Mouse (Mus musculus): ENCODE measurements around the gene Coq5. TPM values are rescaled to one million over a fixed set of nuclear protein-coding genes. Genes with fewer than 3 reads are reported as not detected.

The Coq5 gene
- polyA plus RNA-seq, 1 experiment: 6.3 TPM

DNA sequence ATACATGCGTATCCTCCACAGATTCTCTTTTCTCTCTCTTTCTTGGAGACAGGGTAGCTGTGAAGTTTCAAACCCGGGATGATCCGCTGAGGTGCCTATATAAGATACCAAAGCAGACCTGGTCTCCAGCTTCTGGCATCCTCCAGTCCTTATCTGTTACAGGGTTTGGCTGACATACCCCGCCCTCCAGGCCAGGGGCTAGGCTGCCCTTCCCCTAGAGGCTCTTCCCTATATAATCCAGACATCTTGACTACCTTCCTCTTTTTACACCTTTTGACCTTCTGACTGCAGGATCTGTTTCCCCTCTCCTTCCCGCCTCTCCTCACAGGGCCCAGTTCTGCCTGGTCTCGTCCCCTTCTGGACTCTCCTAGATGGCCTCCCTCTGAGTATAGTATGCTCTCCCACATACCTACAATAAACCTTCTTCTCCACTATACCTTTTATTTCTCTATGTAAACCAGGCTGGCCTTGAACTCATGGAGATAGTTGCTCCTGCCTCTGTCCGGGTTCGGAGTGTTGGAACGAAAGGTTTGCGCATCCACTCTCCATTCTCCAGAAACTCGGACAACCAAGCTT is 46.9 kb downstream of the Coq5 start:
- no peak for TF ChIP-seq POLR2A (IDR thresholded peaks at IDR 0.05; ENCODE audit: low read depth, low read length)
- no peak for TF ChIP-seq CTCF (IDR thresholded peaks at IDR 0.05; ENCODE audit: extremely low read depth, insufficient read depth, insufficient read length, insufficient replicate concordance)
- 25% methylated on average over 11 of the region's 11 CpGs for WGBS
- no peak for DNase-seq (ENCODE audit: low read depth in 1 of 2, low spot score in 2 of 2)

GRCm38 (mm10) chr5:115326875-115327609 is 47.6 kb downstream of the Coq5 start, which contains the start of gene Srsf9:
Srsf9 (plus strand) TSS chr5:115327177.
- Histone ChIP-seq H3K36me3 (ENCODE audit: control insufficient read depth, insufficient read depth, low read length) (peaks cover 9% of the 10 kb centered on the region), H3K4me3 (ENCODE audit: extremely low read depth, insufficient read depth, insufficient read length) (peak within 1 kb of the TSS; percentile 97), H3K27me3 (ENCODE audit: control insufficient read depth, insufficient read depth, low read length) (no peaks in the 10 kb centered on the region), H3K4me1 (ENCODE audit: control insufficient read depth, insufficient read depth, insufficient read length) (peaks cover 7% of the 10 kb centered on the region), H3K27ac (ENCODE audit: insufficient read depth, low read length) (peak within 1 kb of the TSS; percentile 86)
- TF ChIP-seq CTCF (IDR thresholded peaks at IDR 0.05; ENCODE audit: extremely low read depth, insufficient read depth, insufficient read length, insufficient replicate concordance) (no peak), POLR2A (IDR thresholded peaks at IDR 0.05; ENCODE audit: low read depth, low read length) (no peak)
- DNase-seq (ENCODE audit: low read depth in 1 of 2, low spot score in 2 of 2): peak; percentile 81 to 92
- 1% methylated on average over 60 of the region's 97 CpGs for WGBS

More for the DNA sequence above, 46.9 kb downstream of the Coq5 start:
- Histone ChIP-seq H3K27ac (ENCODE audit: insufficient read depth, low read length) (peak overlapping the region; percentile 86), H3K4me3 (ENCODE audit: extremely low read depth, insufficient read depth, insufficient read length) (peak overlapping the region; percentile 97), H3K36me3 (ENCODE audit: control insufficient read depth, insufficient read depth, low read length) (peaks cover 5% of the 10 kb centered on the region), H3K27me3 (ENCODE audit: control insufficient read depth, insufficient read depth, low read length) (no peaks in the 10 kb centered on the region), H3K4me1 (ENCODE audit: control insufficient read depth, insufficient read depth, insufficient read length) (peaks cover 7% of the 10 kb centered on the region)

DNA sequence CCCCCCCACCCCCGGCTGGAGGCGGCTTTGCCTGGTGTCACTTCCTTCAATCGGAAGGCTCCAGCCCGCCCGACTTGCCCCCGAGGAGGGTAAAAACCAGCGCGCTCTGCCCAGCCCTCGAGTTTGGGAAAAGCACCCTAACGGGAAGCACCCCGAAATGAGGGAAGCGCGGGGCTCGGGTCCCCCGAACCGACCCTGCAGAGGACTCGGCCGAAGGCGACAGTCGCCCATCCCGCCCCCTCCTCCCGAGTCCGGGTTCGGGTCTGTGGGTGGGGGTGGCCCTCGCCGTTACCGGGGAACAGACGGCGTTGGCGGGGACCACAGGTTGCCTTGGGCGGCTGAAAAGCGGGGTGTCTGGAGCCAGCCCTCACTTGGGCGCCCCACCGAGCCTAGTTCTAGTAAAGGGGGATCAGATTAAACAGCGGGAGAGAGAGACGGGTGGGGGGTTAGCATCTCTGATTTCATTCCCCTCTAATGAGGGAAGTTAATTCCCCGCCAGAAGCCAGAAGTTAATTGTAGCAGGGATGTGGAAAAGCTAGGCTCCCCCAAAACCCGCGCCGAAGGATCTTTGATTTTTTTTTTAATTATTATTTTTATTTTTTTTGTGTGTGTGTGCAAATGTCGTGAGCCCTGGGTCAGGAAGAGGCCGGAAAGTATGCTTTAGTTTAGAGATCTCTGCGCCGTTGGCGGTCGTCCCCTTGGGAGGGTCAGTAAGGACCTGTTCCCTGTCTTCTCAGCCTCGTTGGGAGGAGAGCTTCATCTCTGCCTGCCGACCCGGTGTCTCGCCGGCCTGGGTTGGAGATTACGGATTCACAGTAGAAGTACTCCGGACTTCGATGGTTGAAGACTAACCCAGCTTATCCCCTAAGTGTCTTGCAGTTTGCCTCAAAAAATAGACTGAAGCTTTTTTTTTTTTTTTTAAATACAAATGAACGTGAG is 48.4 kb downstream of the Coq5 start:
- peak overlapping the region; percentile 71 for H3K27ac ChIP-seq (ENCODE audit: insufficient read depth, low read length)
- peaks cover 7% of the 10 kb centered on the region for H3K4me1 ChIP-seq (ENCODE audit: control insufficient read depth, insufficient read depth, insufficient read length)
- H3K36me3 ChIP-seq (ENCODE audit: control insufficient read depth, insufficient read depth, low read length): peaks cover 16% of the 10 kb centered on the region
- no peaks in the 10 kb centered on the region for H3K27me3 ChIP-seq (ENCODE audit: control insufficient read depth, insufficient read depth, low read length)
- peak in 1 of 2 experiments; percentile 34 for DNase-seq (ENCODE audit: low read depth in 1 of 2, low spot score in 2 of 2)
- 3% methylated on average over 47 of the region's 55 CpGs for WGBS
- peak overlapping the region; percentile 83 for H3K4me3 ChIP-seq (ENCODE audit: extremely low read depth, insufficient read depth, insufficient read length)
- TF ChIP-seq CTCF (IDR thresholded peaks at IDR 0.05; ENCODE audit: extremely low read depth, insufficient read depth, insufficient read length, insufficient replicate concordance): no peak
- no peak for TF ChIP-seq POLR2A (IDR thresholded peaks at IDR 0.05; ENCODE audit: low read depth, low read length)

DNA sequence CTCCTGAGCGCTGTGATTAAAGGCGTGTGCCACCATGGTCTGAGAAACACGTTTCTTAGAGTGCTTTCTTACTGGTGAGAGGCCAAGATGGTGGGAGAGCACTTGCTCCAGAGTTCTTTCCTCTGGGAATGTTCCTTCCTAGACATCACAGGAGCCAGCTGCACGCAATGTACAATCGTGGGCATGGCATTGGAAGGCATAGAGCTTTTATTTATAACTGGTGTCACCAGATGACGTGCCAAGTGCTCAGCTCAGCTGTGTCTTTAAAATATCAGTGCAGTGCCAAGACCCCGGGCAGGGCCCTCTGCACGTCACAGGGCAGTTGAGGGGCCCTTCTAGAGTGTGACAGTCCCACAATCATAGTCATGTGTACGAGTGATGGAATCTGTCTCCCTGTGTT is 51.5 kb downstream of the Coq5 start:
- no peak overlapping the region for H3K4me3 ChIP-seq (ENCODE audit: extremely low read depth, insufficient read depth, insufficient read length)
- H3K27me3 ChIP-seq (ENCODE audit: control insufficient read depth, insufficient read depth, low read length): no peaks in the 10 kb centered on the region
- no peak for TF ChIP-seq POLR2A (IDR thresholded peaks at IDR 0.05; ENCODE audit: low read depth, low read length)
- TF ChIP-seq CTCF (IDR thresholded peaks at IDR 0.05; ENCODE audit: extremely low read depth, insufficient read depth, insufficient read length, insufficient replicate concordance): no peak
- no peak for DNase-seq (ENCODE audit: low read depth in 1 of 2, low spot score in 2 of 2)
- H3K36me3 ChIP-seq (ENCODE audit: control insufficient read depth, insufficient read depth, low read length): peaks cover 28% of the 10 kb centered on the region
- WGBS: 93% methylated on average over 9 of the region's 9 CpGs
- H3K4me1 ChIP-seq (ENCODE audit: control insufficient read depth, insufficient read depth, insufficient read length): peaks cover 22% of the 10 kb centered on the region
- H3K27ac ChIP-seq (ENCODE audit: insufficient read depth, low read length): no peak overlapping the region

DNA sequence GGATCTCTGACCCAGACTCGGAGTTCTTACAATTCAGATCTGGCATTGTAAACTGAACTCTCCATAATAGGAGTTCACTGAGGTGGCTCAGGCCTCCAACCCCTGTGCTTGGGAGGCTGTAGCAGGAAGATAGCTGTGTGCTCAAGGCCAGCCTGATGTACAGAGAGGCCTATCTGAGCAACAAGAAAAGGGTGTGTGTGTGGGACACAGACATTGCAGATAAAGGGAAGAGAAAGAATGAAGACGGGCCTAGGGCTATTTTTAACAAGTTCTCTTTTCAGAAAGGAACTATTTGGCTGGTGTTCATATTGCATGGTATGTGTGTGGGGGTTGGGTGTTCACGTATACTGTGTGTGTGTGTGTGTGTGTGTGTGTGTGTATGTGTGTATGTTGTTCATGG is 54.2 kb downstream of the Coq5 start:
- no peaks in the 10 kb centered on the region for H3K27me3 ChIP-seq (ENCODE audit: control insufficient read depth, insufficient read depth, low read length)
- peaks cover 28% of the 10 kb centered on the region for H3K36me3 ChIP-seq (ENCODE audit: control insufficient read depth, insufficient read depth, low read length)
- H3K4me1 ChIP-seq (ENCODE audit: control insufficient read depth, insufficient read depth, insufficient read length): peaks cover 18% of the 10 kb centered on the region
- DNase-seq (ENCODE audit: low read depth in 1 of 2, low spot score in 2 of 2): no peak
- H3K27ac ChIP-seq (ENCODE audit: insufficient read depth, low read length): peak overlapping the region; percentile 70
- no peak overlapping the region for H3K4me3 ChIP-seq (ENCODE audit: extremely low read depth, insufficient read depth, insufficient read length)
- 39% methylated on average over 3 of the region's 3 CpGs for WGBS
- no peak for TF ChIP-seq CTCF (IDR thresholded peaks at IDR 0.05; ENCODE audit: extremely low read depth, insufficient read depth, insufficient read length, insufficient replicate concordance)
- TF ChIP-seq POLR2A (IDR thresholded peaks at IDR 0.05; ENCODE audit: low read depth, low read length): no peak

- Histone ChIP-seq H3K27ac (ENCODE audit: insufficient read depth, low read length) (no peak overlapping the region), H3K36me3 (ENCODE audit: control insufficient read depth, insufficient read depth, low read length) (peaks cover 20% of the 10 kb centered on the region), H3K4me1 (ENCODE audit: control insufficient read depth, insufficient read depth, insufficient read length) (peaks cover 3% of the 10 kb centered on the region; the same call in 1 of the 2 replicates), H3K27me3 (ENCODE audit: control insufficient read depth, insufficient read depth, low read length) (no peaks in the 10 kb centered on the region), H3K4me3 (ENCODE audit: extremely low read depth, insufficient read depth, insufficient read length) (no peak overlapping the region; the same call in 1 of the 2 replicates)
- TF ChIP-seq CTCF (IDR thresholded peaks at IDR 0.05; ENCODE audit: extremely low read depth, insufficient read depth, insufficient read length, insufficient replicate concordance): no peak
- TF ChIP-seq POLR2A (IDR thresholded peaks at IDR 0.05; ENCODE audit: low read depth, low read length): no peak
- DNase-seq (ENCODE audit: low read depth in 1 of 2, low spot score in 2 of 2): no peak
- WGBS: 18% methylated on average over 7 of the region's 7 CpGs
Measured at GRCm38 (mm10) chr5:115340007-115340406, 60.5 kb downstream of the Coq5 start.
